Mouse (Mus musculus) forebrain, embryonic 14.5 days (tissue): ENCODE results near the gene Jade1. TPM values are rescaled to one million over a fixed set of nuclear protein-coding genes. Genes with fewer than 3 reads are reported as not detected.

Source experiments
- ATAC-seq: fragments of 200-750 bp; cut with Nextera tagmentation; 2 replicates; pipeline ENCODE4 v1.8.0; 2017; ENCODE audit warnings: mild to moderate bottlenecking, moderate library complexity
- DNase-seq: peaks from one replicate; pipeline ENCODE4 v3.0.0-alpha.2; 2015; ENCODE audit warnings: low spot score
- H3K27ac ChIP-seq: fragments of 300-500 bp; sonication (generic); 2 replicates; pipeline ENCODE4 v1.5.1; 2014; ENCODE audit warnings: low read depth, mild to moderate bottlenecking, control low read depth, low read length, moderate library complexity
- H3K27me3 ChIP-seq: fragments of 300-500 bp; sonication (generic); replicated peaks from 2 replicates; pipeline ENCODE4 v1.6.1; 2014; ENCODE audit warnings: low read length, control low read depth, mixed read lengths; ENCODE audit not compliant: control insufficient read depth, insufficient read depth
- H3K36me3 ChIP-seq: fragments of 300-500 bp; sonication (generic); 2 replicates; pipeline ENCODE4 v1.6.1; 2014; ENCODE audit warnings: low read length, control low read depth; ENCODE audit not compliant: control insufficient read depth, insufficient read depth
- H3K4me1 ChIP-seq: fragments of 300-500 bp; sonication (generic); 2 replicates; pipeline ENCODE4 v1.6.1; 2014; ENCODE audit warnings: antibody characterized with exemption, low read length, control low read depth; ENCODE audit not compliant: control insufficient read depth, insufficient read depth
- H3K4me2 ChIP-seq: fragments of 300-500 bp; sonication (generic); 2 replicates; pipeline ENCODE4 v1.6.1; 2014; ENCODE audit warnings: mild to moderate bottlenecking, control low read depth, low read length
- H3K4me3 ChIP-seq: fragments of 300-500 bp; sonication (generic); 2 replicates; pipeline ENCODE4 v1.5.1; 2014; ENCODE audit warnings: low read depth, low read length, control low read depth
- H3K9ac ChIP-seq: fragments of 300-500 bp; sonication (generic); 2 replicates; pipeline ENCODE4 v1.6.1; 2014; ENCODE audit warnings: mild to moderate bottlenecking, low read length, control low read depth, moderate library complexity
- H3K9me3 ChIP-seq: fragments of 300-500 bp; sonication (generic); replicated peaks from 2 replicates; pipeline ENCODE4 v1.6.1; 2016; ENCODE audit warnings: low read length, control low read depth, mixed read lengths; ENCODE audit not compliant: control insufficient read depth
- WGBS: fragments of 180-500 bp; shearing (Covaris S2); extraction: QIAGEN DNeasy Blood & Tissue Kit; methylation state at CpG from one replicate; pipeline ENCODE4 v1.1.7; 2014; 5-methylcytosine and 5-hydroxymethylcytosine counted together
- polyA plus RNA-seq: library from polyadenylated mRNA; unstranded; fragments of >200 nt; fragmentation: Nextera tagmentation; extraction: Ambion mirVana; gene quantifications from 2 replicates; pipeline ENCODE4 v1.2.1, GENCODE M21; 2014

Jade1 gene
- polyA plus RNA-seq, 1 experiment from 2014 or later = 11.9 TPM

DNA sequence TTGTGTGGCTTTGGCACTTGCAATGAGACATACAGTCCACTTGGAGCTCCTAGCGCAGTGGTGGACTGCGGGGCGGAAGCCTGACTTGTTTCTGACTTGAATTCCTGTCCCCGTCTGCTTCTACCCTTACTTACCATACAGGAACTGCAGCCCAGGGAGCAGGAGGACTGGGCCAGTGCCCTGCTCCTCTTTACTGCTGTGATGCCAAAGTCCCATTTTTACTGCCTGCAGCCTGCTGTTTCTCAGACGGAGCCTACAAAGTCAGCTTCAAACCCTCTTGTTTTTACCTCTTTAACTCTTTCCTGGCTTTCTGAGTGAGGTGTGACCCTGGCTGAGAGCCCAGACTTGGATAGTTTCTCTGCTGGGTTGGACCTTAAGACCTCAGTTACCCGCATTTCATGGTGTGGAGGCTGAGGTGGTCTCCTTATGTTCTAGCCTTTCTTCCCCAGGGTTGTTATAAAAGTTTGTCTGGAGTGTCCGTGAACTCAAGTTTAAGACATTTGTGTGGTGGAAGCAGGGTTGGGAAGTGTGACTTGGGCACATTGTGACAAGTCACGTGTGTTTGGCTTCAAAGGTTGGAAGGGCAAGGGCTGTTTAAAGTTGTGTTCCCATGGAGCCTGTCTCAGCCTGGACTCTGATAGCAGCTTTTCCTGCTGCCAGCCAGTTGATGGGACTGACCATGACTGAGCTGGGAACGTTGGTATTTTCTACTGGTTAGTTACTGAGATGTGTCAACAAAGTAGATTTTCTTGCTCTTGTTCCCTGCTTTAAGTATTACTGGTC, 38.8 kb downstream of the Jade1 start:
- no peaks in the 10 kb centered on the region for H3K4me1 ChIP-seq
- no peak overlapping the region for H3K4me3 ChIP-seq
- H3K27ac ChIP-seq = no peak overlapping the region
- no peaks in the 10 kb centered on the region for H3K27me3 ChIP-seq
- DNase-seq (no peak), ATAC-seq (no peak)
- WGBS = 85% methylated on average over 9 of the region's 9 CpGs
- no peak overlapping the region for H3K4me2 ChIP-seq
- no peak overlapping the region for H3K9ac ChIP-seq
- peaks cover 76% of the 10 kb centered on the region for H3K36me3 ChIP-seq
- H3K9me3 ChIP-seq = no peaks in the 10 kb centered on the region

GRCm38 (mm10) chr3:41595010-41595409, 39.5 kb downstream of the Jade1 start:
- ATAC-seq = no peak
- H3K27ac ChIP-seq = no peak overlapping the region
- H3K4me2 ChIP-seq = no peak overlapping the region
- no peak overlapping the region for H3K9ac ChIP-seq
- no peak overlapping the region for H3K4me3 ChIP-seq
- DNase-seq = no peak
- H3K27me3 ChIP-seq = no peaks in the 10 kb centered on the region
- no peaks in the 10 kb centered on the region for H3K4me1 ChIP-seq
- H3K36me3 ChIP-seq = peaks cover 71% of the 10 kb centered on the region
- WGBS = 94% methylated on average over 4 of the region's 4 CpGs
- no peaks in the 10 kb centered on the region for H3K9me3 ChIP-seq

- H3K4me3 ChIP-seq = no peak overlapping the region
- H3K27me3 ChIP-seq = no peaks in the 10 kb centered on the region
- H3K27ac ChIP-seq = no peak overlapping the region
- DNase-seq (no peak), ATAC-seq (no peak)
- H3K9ac ChIP-seq = no peak overlapping the region
- WGBS = 95% methylated on average over 8 of the region's 8 CpGs
- no peak overlapping the region for H3K4me2 ChIP-seq
- H3K9me3 ChIP-seq = no peaks in the 10 kb centered on the region
- H3K36me3 ChIP-seq = peaks cover 65% of the 10 kb centered on the region
- no peaks in the 10 kb centered on the region for H3K4me1 ChIP-seq
Measured at GRCm38 (mm10) chr3:41597036-41597435, 41.5 kb downstream of the Jade1 start.

DNA sequence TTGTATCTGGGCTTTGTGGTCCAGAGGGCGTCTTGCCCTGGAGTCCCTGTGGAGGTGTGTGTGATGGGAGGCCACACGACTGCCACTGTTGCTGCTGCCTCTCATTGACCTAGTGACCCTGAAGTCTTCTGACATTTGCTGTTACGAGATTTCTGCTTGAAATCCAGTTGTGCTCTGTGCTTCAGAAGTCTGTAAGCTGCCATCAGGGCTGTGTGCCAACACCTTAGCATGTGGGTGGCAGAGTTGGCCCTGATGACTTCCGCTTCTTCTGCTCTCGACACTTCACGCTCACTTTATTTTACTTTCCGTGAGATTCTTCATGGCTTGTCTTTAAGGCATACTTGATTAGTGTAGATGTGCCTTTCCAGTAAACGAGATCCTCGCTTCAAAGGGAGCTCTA, 42.9 kb downstream of the Jade1 start:
- Histone ChIP-seq H3K4me2 (no peak overlapping the region), H3K4me1 (peaks cover 5% of the 10 kb centered on the region), H3K4me3 (no peak overlapping the region), H3K9ac (no peak overlapping the region), H3K9me3 (no peaks in the 10 kb centered on the region), H3K27me3 (no peaks in the 10 kb centered on the region), H3K36me3 (peaks cover 63% of the 10 kb centered on the region), H3K27ac (no peak overlapping the region)
- WGBS = 78% methylated on average over 9 of the region's 9 CpGs
- ATAC-seq (no peak), DNase-seq (no peak)

DNA sequence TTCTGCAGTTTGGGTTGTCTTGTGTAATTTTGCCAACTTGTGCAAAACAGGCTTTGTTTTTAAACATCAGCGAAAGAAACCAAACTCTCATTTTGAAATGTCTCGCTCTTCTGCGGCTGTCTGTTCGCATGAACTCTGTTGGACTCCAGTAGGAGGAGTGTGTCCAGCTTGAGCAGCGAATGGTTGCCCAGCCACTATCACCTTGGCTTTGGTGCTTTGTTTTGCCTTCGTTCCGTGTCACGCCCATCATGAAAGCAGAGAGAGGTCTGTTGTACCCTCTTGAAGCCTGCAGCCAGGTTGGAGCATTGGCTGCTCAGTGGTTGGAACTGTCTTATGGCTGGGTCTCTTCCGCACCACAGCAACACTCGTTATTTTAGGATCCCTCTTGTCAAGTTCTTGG, 43.7 kb downstream of the Jade1 start:
- DNase-seq = no peak
- peaks cover 11% of the 10 kb centered on the region for H3K4me1 ChIP-seq
- no peak overlapping the region for H3K27ac ChIP-seq
- no peak for ATAC-seq
- H3K9ac ChIP-seq = no peak overlapping the region
- no peak overlapping the region for H3K4me3 ChIP-seq
- peaks cover 54% of the 10 kb centered on the region for H3K36me3 ChIP-seq
- 91% methylated on average over 10 of the region's 10 CpGs for WGBS
- H3K4me2 ChIP-seq = no peak overlapping the region
- H3K9me3 ChIP-seq = no peaks in the 10 kb centered on the region
- no peaks in the 10 kb centered on the region for H3K27me3 ChIP-seq

- Histone ChIP-seq H3K4me1 (peaks cover 13% of the 10 kb centered on the region), H3K4me3 (no peak overlapping the region), H3K27me3 (no peaks in the 10 kb centered on the region), H3K36me3 (peaks cover 55% of the 10 kb centered on the region), H3K27ac (no peak overlapping the region), H3K9me3 (no peaks in the 10 kb centered on the region), H3K9ac (no peak overlapping the region), H3K4me2 (no peak overlapping the region)
- 77% methylated on average over 14 of the region's 14 CpGs for WGBS
- DNase-seq (peak; percentile 66), ATAC-seq (peak; percentile 66)
Measured at GRCm38 (mm10) chr3:41599806-41600589, 44.5 kb downstream of the Jade1 start.

- H3K4me2 ChIP-seq = no peak overlapping the region
- no peaks in the 10 kb centered on the region for H3K27me3 ChIP-seq
- no peaks in the 10 kb centered on the region for H3K9me3 ChIP-seq
- no peak overlapping the region for H3K9ac ChIP-seq
- WGBS = 56% methylated on average over 9 of the region's 9 CpGs
- no peak overlapping the region for H3K27ac ChIP-seq
- ATAC-seq (no peak), DNase-seq (no peak)
- peaks cover 13% of the 10 kb centered on the region for H3K4me1 ChIP-seq
- H3K36me3 ChIP-seq = peaks cover 53% of the 10 kb centered on the region
- H3K4me3 ChIP-seq = no peak overlapping the region
Measured at GRCm38 (mm10) chr3:41601226-41602020, 45.9 kb downstream of the Jade1 start.

DNA sequence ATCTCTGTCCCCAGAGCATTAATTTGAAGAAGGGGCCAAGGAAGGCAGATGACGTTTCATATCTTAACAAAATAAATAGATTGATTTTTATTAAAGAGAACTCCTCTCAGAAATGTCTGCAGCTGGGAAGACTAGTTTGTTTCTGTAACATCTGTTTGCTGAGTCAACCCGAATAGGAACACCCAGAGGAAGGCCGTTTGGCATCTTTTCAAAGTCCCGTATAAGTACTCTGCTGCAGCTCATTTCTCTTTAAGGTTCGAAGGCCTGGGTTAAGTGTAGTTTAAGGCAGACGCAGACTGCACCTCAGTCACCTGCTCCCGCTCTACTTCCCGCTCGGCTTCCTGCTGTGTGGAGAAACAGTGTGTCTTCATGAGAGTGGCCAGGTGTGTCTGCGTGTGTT, 47.4 kb downstream of the Jade1 start:
- Histone ChIP-seq H3K27me3 (no peaks in the 10 kb centered on the region), H3K4me1 (peaks cover 13% of the 10 kb centered on the region), H3K9ac (0 out of 2 replicates have a peak overlapping the region, but pooled peaks have one; percentile 8), H3K36me3 (peaks cover 38% of the 10 kb centered on the region), H3K27ac (no peak overlapping the region), H3K4me2 (no peak overlapping the region), H3K4me3 (no peak overlapping the region), H3K9me3 (no peaks in the 10 kb centered on the region)
- DNase-seq (no peak), ATAC-seq (no peak)
- WGBS = 28% methylated on average over 10 of the region's 10 CpGs
